16 mouse cellular contexts compared by ENCODE assay signal in genomic region chr17:35551881-35552414, GRCm38 (mm10). TPM values are rescaled to one million over a fixed set of nuclear protein-coding genes. Genes with fewer than 3 reads are reported as not detected.
DNase-seq lines count a peak whose midpoint lies in the region; ATAC-seq and TF ChIP-seq lines count a peak whose summit lies in the region.
"Had no signal": no experiment of that assay in that cellular context is flagged by ENCODE, and none has a peak within 500 bp of the region (broad histone marks: within the 10 kb centered on the region; RNA-seq: fewer than 3 reads in every experiment).

TSS of gene Cdsn (plus strand) at chr17:35552128.

- no peak within 1 kb of the TSS for H3K4me3 ChIP-seq in gastrocnemius, adult 2 months
- H3K4me3 ChIP-seq in hindbrain, embryonic 13.5 days: no peak within 1 kb of the TSS
- H3K4me3 ChIP-seq in hindbrain, postnatal 0 days (ENCODE audit: low read length): no peak within 1 kb of the TSS
- H3K4me3 ChIP-seq in myocyte: peak within 1 kb of the TSS; percentile 33
- H3K4me3 ChIP-seq in limb, embryonic 10.5 days: no peak within 1 kb of the TSS
- no peak within 1 kb of the TSS for H3K4me3 ChIP-seq in liver, embryonic 11.5 days (ENCODE audit: low read depth, low read length)

- H3K36me3 ChIP-seq in hindbrain, embryonic 13.5 days: no peaks in the 10 kb centered on the region
- no peaks in the 10 kb centered on the region for H3K36me3 ChIP-seq in hindbrain, postnatal 0 days (ENCODE audit: insufficient read depth, low read length)
- no peaks in the 10 kb centered on the region for H3K36me3 ChIP-seq in myocyte (ENCODE audit: control insufficient read depth, insufficient read depth)
- no peaks in the 10 kb centered on the region for H3K36me3 ChIP-seq in limb, embryonic 10.5 days
- H3K36me3 ChIP-seq in liver, embryonic 11.5 days (ENCODE audit: control insufficient read depth, insufficient read depth, low read length): no peaks in the 10 kb centered on the region

- no peak within 1 kb of the TSS for H3ac ChIP-seq in myocyte (ENCODE audit: control insufficient read depth, insufficient read length)

- H3K27ac ChIP-seq in gastrocnemius, adult 2 months: peak within 1 kb of the TSS; percentile 28
- no peak within 1 kb of the TSS for H3K27ac ChIP-seq in hindbrain, embryonic 13.5 days
- H3K27ac ChIP-seq in hindbrain, postnatal 0 days: no peak within 1 kb of the TSS
- no peak within 1 kb of the TSS for H3K27ac ChIP-seq in limb, embryonic 10.5 days
- no peak within 1 kb of the TSS for H3K27ac ChIP-seq in liver, embryonic 11.5 days (ENCODE audit: low read depth, low read length)
- H3K27ac ChIP-seq: hindbrain, embryonic 14.5 days had no signal

- H3K27me3 ChIP-seq in hindbrain, embryonic 13.5 days: no peaks in the 10 kb centered on the region
- H3K27me3 ChIP-seq in hindbrain, postnatal 0 days (ENCODE audit: insufficient read depth, low read length): no peaks in the 10 kb centered on the region
- no peaks in the 10 kb centered on the region for H3K27me3 ChIP-seq in myocyte (ENCODE audit: control insufficient read depth, insufficient read depth, insufficient read length)
- H3K27me3 ChIP-seq in limb, embryonic 10.5 days (ENCODE audit: low read depth, poor library complexity, severe bottlenecking): no peaks in the 10 kb centered on the region
- H3K27me3 ChIP-seq in liver, embryonic 11.5 days (replicated peaks; ENCODE audit: control insufficient read depth, insufficient read depth, low read length): no peaks in the 10 kb centered on the region

- peak within 1 kb of the TSS; percentile 5; the same call in 1 of the 2 replicates for H3K9ac ChIP-seq in hindbrain, embryonic 13.5 days
- no peak within 1 kb of the TSS for H3K9ac ChIP-seq in hindbrain, postnatal 0 days (replicated peaks; ENCODE audit: low read length)
- H3K9ac ChIP-seq in liver, embryonic 11.5 days (ENCODE audit: low read depth, low read length): no peak within 1 kb of the TSS
- H3K9ac ChIP-seq: hindbrain, embryonic 14.5 days had no signal

- no peaks in the 10 kb centered on the region for H3K9me3 ChIP-seq in hindbrain, embryonic 13.5 days
- H3K9me3 ChIP-seq in hindbrain, postnatal 0 days (ENCODE audit: low read length): no peaks in the 10 kb centered on the region
- no peaks in the 10 kb centered on the region for H3K9me3 ChIP-seq in limb, embryonic 10.5 days (replicated peaks)
- no peaks in the 10 kb centered on the region for H3K9me3 ChIP-seq in liver, embryonic 11.5 days (ENCODE audit: control insufficient read depth, low read length)

- no peaks in the 10 kb centered on the region for H3K79me2 ChIP-seq in myocyte (ENCODE audit: control insufficient read depth, insufficient read depth)

- TF ChIP-seq POLR2A in myocyte (IDR thresholded peaks at IDR 0.05; ENCODE audit: insufficient read length, low read depth): peak; percentile 80

- no peak for ATAC-seq in hindbrain, embryonic 13.5 days (ENCODE audit: low FRiP score)
- no peak for ATAC-seq in hindbrain, postnatal 0 days
- ATAC-seq in liver, embryonic 11.5 days (replicated peaks; ENCODE audit: low FRiP score): no peak

- 76% methylated on average over 10 of the region's 10 CpGs for WGBS in hindbrain, embryonic 13.5 days
- WGBS in hindbrain, postnatal 0 days: 64% methylated on average over 10 of the region's 10 CpGs
- 79% methylated on average over 10 of the region's 10 CpGs for whole genome bisulfite sequencing in limb, embryonic 10.5 days
- WGBS in liver, embryonic 11.5 days: 75% methylated on average over 10 of the region's 10 CpGs

- no peak for DNase-seq in gastrocnemius, adult 2 months
- no peak for DNase-seq in gastrocnemius, adult 18-20 months (ENCODE audit: low spot score)
- DNase-seq in hindbrain, postnatal 0 days (ENCODE audit: low spot score): no peak
- DNase-seq in Muller cell, postnatal 12 days (ENCODE audit: inconsistent ontology term): peak; percentile 79
- DNase-seq in limb, embryonic 10.5 days (ENCODE audit: low spot score): no peak
- no peak for DNase-seq in liver, embryonic 11.5 days (ENCODE audit: low spot score)
- DNase-seq: cerebellum, adult 9-11 months; layer of hippocampus, adult 9-11 months; right cerebral cortex, adult 18-20 months; thymus, adult 2 months had no signal

- intact Hi-C loops in gastrocnemius, adult 2 months (cut with DNase I): no loop called here

- H3K4me2 ChIP-seq in hindbrain, embryonic 13.5 days: no peak within 1 kb of the TSS
- H3K4me2 ChIP-seq in hindbrain, postnatal 0 days (ENCODE audit: low read depth, low read length): no peak within 1 kb of the TSS
- peak within 1 kb of the TSS; percentile 75 for H3K4me2 ChIP-seq in myocyte (ENCODE audit: low read depth)
- no peak within 1 kb of the TSS for H3K4me2 ChIP-seq in liver, embryonic 11.5 days
- H3K4me2 ChIP-seq: hindbrain, embryonic 14.5 days had no signal

- TF ChIP-seq CTCF in gastrocnemius, adult 2 months (IDR thresholded peaks at IDR 0.05): no peak
- no peak for TF ChIP-seq CTCF in hindbrain, postnatal 0 days (IDR thresholded peaks at IDR 0.05; ENCODE audit: low read depth)

- H3K4me1 ChIP-seq in hindbrain, embryonic 13.5 days (replicated peaks): peaks cover 14% of the 10 kb centered on the region
- H3K4me1 ChIP-seq in hindbrain, postnatal 0 days (ENCODE audit: insufficient read depth, low read length): 0 out of 2 replicates have a peak, but pooled peaks cover 5% of the 10 kb centered on the region
- no peaks in the 10 kb centered on the region; the same call in 1 of the 2 replicates for H3K4me1 ChIP-seq in limb, embryonic 10.5 days
- no peaks in the 10 kb centered on the region for H3K4me1 ChIP-seq in liver, embryonic 11.5 days (replicated peaks; ENCODE audit: control insufficient read depth, insufficient read depth, low read length)

TF ChIP-seq in myocyte, 11 proteins besides CTCF, POLR2A, EP300 and RAD21:
- TF ChIP-seq SRF (IDR thresholded peaks at IDR 0.05; ENCODE audit: control insufficient read depth, insufficient read length, low read depth) (no peak), CEBPB (IDR thresholded peaks at IDR 0.05; ENCODE audit: insufficient read depth, poor library complexity, severe bottlenecking) (peak; percentile 76), USF1 (IDR thresholded peaks at IDR 0.05; ENCODE audit: low read depth) (no peak), MYOG (IDR thresholded peaks at IDR 0.05; ENCODE audit: control insufficient read depth in 1 of 3, insufficient read depth in 1 of 3, insufficient read length in 2 of 3, low read depth in 2 of 3) (peak in 1 of 3 experiments; percentile 8), MAX (IDR thresholded peaks at IDR 0.05; ENCODE audit: low read depth) (no peak), TCF3 (IDR thresholded peaks at IDR 0.05; ENCODE audit: insufficient read length, low read depth) (no peak), E2F4 (IDR thresholded peaks at IDR 0.05; ENCODE audit: insufficient read depth) (no peak), TCF12 (IDR thresholded peaks at IDR 0.05; ENCODE audit: insufficient read depth, poor library complexity, severe bottlenecking) (no peak), REST (IDR thresholded peaks at IDR 0.05; ENCODE audit: insufficient read depth, insufficient read length) (no peak), MYOD1 (IDR thresholded peaks at IDR 0.05; ENCODE audit: control insufficient read depth in 1 of 3, insufficient read length in 2 of 3, low read depth in 2 of 3) (peak in 1 of 3 experiments; percentile 10), POLR2AphosphoS2 (IDR thresholded peaks at IDR 0.05; ENCODE audit: insufficient read length, low read depth) (peak; percentile 79)

RNA-seq across cellular contexts. Expression of gene Cdsn, which starts in this region (rescaled TPM):
- not detected for total RNA-seq in gastrocnemius, adult 2 months (2021)
- under 1 TPM; 0.09 to 0.69 TPM for total RNA-seq in gastrocnemius, adult 18-20 months (2021)
- polyA plus RNA-seq in hindbrain, embryonic 13.5 days (2015; fragmentation: Nextera tagmentation; extraction: Ambion mirVana): 0.12 and 0.14 TPM in 2 replicates
- total RNA-seq in hindbrain, postnatal 0 days (2014; rRNA removed): 0.36 TPM in 1 of 2 replicates, not detected in the other
- 0.25 and 0.29 TPM in 2 replicates for polyA plus RNA-seq in hindbrain, postnatal 0 days (2015; fragmentation: Nextera tagmentation; extraction: Ambion mirVana)
- polyA plus RNA-seq in myocyte (2012; fragmentation: generic; extraction: Trizol): 55.4 TPM
- polyA plus RNA-seq in limb, embryonic 10.5 days (2016; fragmentation: Nextera tagmentation; extraction: Ambion mirVana): not detected in 2 replicates
- 0.17 TPM in 1 of 2 replicates, not detected in the other for polyA plus RNA-seq in liver, embryonic 11.5 days (2014; fragmentation: Nextera tagmentation; extraction: Ambion mirVana)
- total RNA-seq: neutrophil, adult 5-6 weeks had no signal
- polyA plus RNA-seq: kidney, embryonic 14.5 days; limb, embryonic 11.5 days had no signal

Comparison
In these comparisons a context has a peak if more than half of its experiments do, and no peak if none do; other contexts are left out.
1. RNA of gene Cdsn (polyA plus RNA-seq): 55.4 TPM in myocyte (single experiment); 0.25 to 0.29 TPM in hindbrain, postnatal 0 days, 0.12 to 0.14 TPM in hindbrain, embryonic 13.5 days, not detected in limb, embryonic 10.5 days and 0.17 TPM in liver, embryonic 11.5 days; every median in the first group is over 10 times any median in the second.